8 mouse cellular contexts compared by ENCODE assay signal in the genomic region with DNA sequence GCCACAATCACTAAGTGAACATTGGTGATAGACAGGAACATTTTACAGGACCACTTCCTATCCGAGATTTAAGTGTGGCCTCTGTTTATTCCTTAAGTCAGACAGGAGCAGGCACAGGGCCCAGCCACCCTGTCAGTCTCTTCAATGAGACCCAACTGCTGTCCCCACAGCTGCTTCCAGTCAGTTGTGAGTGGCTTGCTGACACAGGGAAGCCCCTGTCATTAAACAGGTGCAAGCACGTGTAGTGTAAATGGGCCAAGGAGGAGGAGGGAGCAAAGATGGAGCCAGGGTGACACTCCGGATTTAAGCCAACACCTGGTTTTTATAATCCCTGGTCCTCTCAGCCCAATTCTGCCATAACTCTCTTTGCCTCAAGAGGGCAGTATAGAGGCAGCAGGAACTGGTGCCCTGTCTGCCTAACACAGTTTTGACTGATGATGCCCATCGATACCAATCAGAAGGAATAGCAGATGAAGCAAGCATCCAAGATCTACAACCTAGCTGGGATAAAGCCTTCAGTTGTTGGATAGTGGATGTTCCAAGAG. TPM values are rescaled to one million over a fixed set of nuclear protein-coding genes. Genes with fewer than 3 reads are reported as not detected.
DNase-seq lines count a peak whose midpoint lies in the region; ATAC-seq and TF ChIP-seq lines count a peak whose summit lies in the region.

No protein-coding gene starts in this region.

- H3K36me3 ChIP-seq in intestine, postnatal 0 days (ENCODE audit: control insufficient read depth, insufficient read depth): no peaks in the 10 kb centered on the region
- no peaks in the 10 kb centered on the region for H3K36me3 ChIP-seq in intestine, embryonic 16.5 days (ENCODE audit: control insufficient read depth, insufficient read depth, low read length)
- H3K36me3 ChIP-seq in E14TG2a.4 (ENCODE audit: insufficient read depth, low read length): no peaks in the 10 kb centered on the region
- H3K36me3 ChIP-seq in embryonic facial prominence, embryonic 10.5 days (replicated peaks): no peaks in the 10 kb centered on the region

- TF ChIP-seq CTCF in intestine, postnatal 0 days (IDR thresholded peaks at IDR 0.05; ENCODE audit: low read depth): peak; percentile 95
- TF ChIP-seq CTCF in E14TG2a.4 (conservative IDR thresholded peaks at IDR 0.05; ENCODE audit: low read length): peak; percentile 95
- no peak; the same call in none of the 2 replicates for TF ChIP-seq CTCF in left cerebral cortex, adult 2 months (IDR thresholded peaks at IDR 0.05)
- TF ChIP-seq CTCF in olfactory bulb, adult 2 months (IDR thresholded peaks at IDR 0.05; ENCODE audit: insufficient read depth, low read depth, low read length): peak; percentile 33; the same call in 1 of the 2 replicates

- H3K4me2 ChIP-seq in intestine, postnatal 0 days (replicated peaks; ENCODE audit: low read depth): no peak overlapping the region
- no peak overlapping the region for H3K4me2 ChIP-seq in intestine, embryonic 16.5 days (ENCODE audit: low read depth, low read length)

- ATAC-seq in intestine, postnatal 0 days: no peak
- ATAC-seq in intestine, embryonic 16.5 days: no peak

- H3K27me3 ChIP-seq in intestine, postnatal 0 days (replicated peaks; ENCODE audit: control insufficient read depth, insufficient read depth, low read length): 0 out of 2 replicates have a peak, but pooled peaks cover 3% of the 10 kb centered on the region
- no peaks in the 10 kb centered on the region for H3K27me3 ChIP-seq in intestine, embryonic 16.5 days (replicated peaks; ENCODE audit: control insufficient read depth, insufficient read depth, low read length)
- H3K27me3 ChIP-seq in E14TG2a.4 (ENCODE audit: insufficient read depth, low read length): peaks cover 40% of the 10 kb centered on the region
- peaks cover 23% of the 10 kb centered on the region for H3K27me3 ChIP-seq in embryonic facial prominence, embryonic 10.5 days (replicated peaks; ENCODE audit: low read depth, poor library complexity, severe bottlenecking)

- intact Hi-C loops in left cerebral cortex, adult 2 months (cut with DNase I): no loop called here

- peak; percentile 25 to 54 for DNase-seq in adrenal gland, postnatal 36 days
- peak; percentile 43 for DNase-seq in embryonic facial prominence, embryonic 10.5 days (ENCODE audit: low spot score)
- peak; percentile 55 to 60 for DNase-seq in left cerebral cortex, adult 2 months (ENCODE audit: extremely low spot score in 1 of 2, low spot score in 2 of 2)
- DNase-seq in spleen, postnatal 36 days (ENCODE audit: low spot score in 2 of 2): no peak

- no peaks in the 10 kb centered on the region for H3K9me3 ChIP-seq in intestine, postnatal 0 days (ENCODE audit: control insufficient read depth)
- no peaks in the 10 kb centered on the region for H3K9me3 ChIP-seq in intestine, embryonic 16.5 days (ENCODE audit: control insufficient read depth, low read length)
- H3K9me3 ChIP-seq in E14TG2a.4 (ENCODE audit: low read length): no peaks in the 10 kb centered on the region
- H3K9me3 ChIP-seq in embryonic facial prominence, embryonic 10.5 days: no peaks in the 10 kb centered on the region

- H3K4me3 ChIP-seq in intestine, postnatal 0 days (ENCODE audit: low read depth, low read length): no peak overlapping the region
- no peak overlapping the region for H3K4me3 ChIP-seq in intestine, embryonic 16.5 days (ENCODE audit: low read length)
- no peak overlapping the region for H3K4me3 ChIP-seq in E14TG2a.4 (replicated peaks; ENCODE audit: low read length)
- no peak overlapping the region for H3K4me3 ChIP-seq in embryonic facial prominence, embryonic 10.5 days
- H3K4me3 ChIP-seq in left cerebral cortex, adult 2 months: no peak overlapping the region
- no peak overlapping the region for H3K4me3 ChIP-seq in olfactory bulb, adult 2 months (ENCODE audit: insufficient read depth, low read depth, low read length)

- H3K27ac ChIP-seq in intestine, postnatal 0 days (ENCODE audit: low read depth, low read length): no peak overlapping the region
- H3K27ac ChIP-seq in intestine, embryonic 16.5 days (ENCODE audit: low read length): no peak overlapping the region
- H3K27ac ChIP-seq in embryonic facial prominence, embryonic 10.5 days (replicated peaks): no peak overlapping the region
- H3K27ac ChIP-seq in left cerebral cortex, adult 2 months: no peak overlapping the region
- no peak overlapping the region for H3K27ac ChIP-seq in olfactory bulb, adult 2 months (ENCODE audit: insufficient read depth, low read depth, low read length)

- no peak for TF ChIP-seq POLR2A in olfactory bulb, adult 2 months (IDR thresholded peaks at IDR 0.05; ENCODE audit: insufficient read depth, low read depth, low read length)

- WGBS in intestine, postnatal 0 days: 31% methylated on average over 4 of the region's 4 CpGs
- WGBS in intestine, embryonic 16.5 days: 33% methylated on average over 4 of the region's 4 CpGs
- WGBS in embryonic facial prominence, embryonic 10.5 days: 40% methylated on average over 4 of the region's 4 CpGs
- WGBS in olfactory bulb, adult 2 months: 14% methylated on average over 4 of the region's 4 CpGs

- no peak overlapping the region for H3K9ac ChIP-seq in intestine, postnatal 0 days (ENCODE audit: low read depth, low read length)
- H3K9ac ChIP-seq in intestine, embryonic 16.5 days (ENCODE audit: low read depth, low read length): no peak overlapping the region

- no peaks in the 10 kb centered on the region; the same call in 1 of the 2 replicates for H3K4me1 ChIP-seq in intestine, postnatal 0 days (replicated peaks; ENCODE audit: control insufficient read depth, insufficient read depth, low read length)
- H3K4me1 ChIP-seq in intestine, embryonic 16.5 days (ENCODE audit: control insufficient read depth, insufficient read depth, low read length): no peaks in the 10 kb centered on the region
- peaks cover 10% of the 10 kb centered on the region for H3K4me1 ChIP-seq in E14TG2a.4 (replicated peaks; ENCODE audit: low read depth, low read length)
- H3K4me1 ChIP-seq in embryonic facial prominence, embryonic 10.5 days: peaks cover 28% of the 10 kb centered on the region
- no peaks in the 10 kb centered on the region for H3K4me1 ChIP-seq in olfactory bulb, adult 2 months (ENCODE audit: control insufficient read depth, insufficient read depth, low read length)

RNA-seq across cellular contexts. Expression of gene Myo18b, which starts 19.2 kb away (rescaled TPM):
- polyA plus RNA-seq in intestine, postnatal 0 days (2015; fragmentation: Nextera tagmentation; extraction: Ambion mirVana): 0.08 and 0.09 TPM in 2 replicates
- 0.31 and 0.40 TPM in 2 replicates for polyA plus RNA-seq in intestine, embryonic 16.5 days (2015; fragmentation: Nextera tagmentation; extraction: Ambion mirVana)
- under 1 TPM; 0.03 TPM for total RNA-seq in adrenal gland, postnatal 36 days (2021)
- 0.19 TPM in 2 replicates for polyA plus RNA-seq in embryonic facial prominence, embryonic 10.5 days (2016; fragmentation: Nextera tagmentation; extraction: Ambion mirVana)
- total RNA-seq in left cerebral cortex, adult 2 months (2021): 1 to 10 TPM in 1 of 2 experiments, under 1 TPM in 1; 1.00 to 1.4 TPM
- not detected in 2 replicates for polyA plus RNA-seq in olfactory bulb, adult 2 months (2012; ENCODE audit: insufficient read depth, insufficient read length, low replicate concordance, missing spikeins)

Comparison
In these comparisons a context has a peak if more than half of its experiments do, and no peak if none do; other contexts are left out.
1. DNase-seq: peak in adrenal gland, postnatal 36 days (2 of 2), embryonic facial prominence, embryonic 10.5 days (single experiment) and left cerebral cortex, adult 2 months (2 of 2); none in spleen, postnatal 36 days (0 of 2).